ENCODE assay signal across 24 mouse cellular contexts in the genomic region with DNA sequence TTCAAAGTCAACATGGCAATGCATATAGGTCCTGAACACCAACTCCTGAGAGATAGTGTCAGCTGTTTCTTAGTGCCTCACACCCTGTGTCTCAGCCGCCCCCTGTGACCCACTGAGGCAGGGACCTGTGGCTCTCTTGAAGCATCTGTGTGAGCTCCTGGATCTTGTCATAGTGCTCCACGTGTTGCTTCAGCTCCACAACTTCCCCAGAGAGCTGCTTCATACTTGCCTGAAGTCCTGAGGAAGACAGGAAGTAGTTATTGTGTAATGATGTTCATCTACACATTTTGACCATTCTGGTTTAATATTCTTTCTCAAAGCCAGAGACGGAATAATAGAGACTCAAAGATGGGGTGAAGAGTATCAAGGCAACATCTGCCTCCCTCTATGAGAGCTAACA. TPM values are rescaled to one million over a fixed set of nuclear protein-coding genes. Genes with fewer than 3 reads are reported as not detected.
DNase-seq lines count a peak whose midpoint lies in the region; ATAC-seq and TF ChIP-seq lines count a peak whose summit lies in the region.
"Had no signal": no experiment of that assay in that cellular context is flagged by ENCODE, and none has a peak within 500 bp of the region (broad histone marks: within the 10 kb centered on the region; RNA-seq: fewer than 3 reads in every experiment).

No protein-coding gene starts in this region.

- no peaks in the 10 kb centered on the region for H3K4me1 ChIP-seq in intestine, postnatal 0 days (replicated peaks; ENCODE audit: control insufficient read depth, insufficient read depth, low read length)
- H3K4me1 ChIP-seq in intestine, embryonic 16.5 days (ENCODE audit: control insufficient read depth, insufficient read depth, low read length): no peaks in the 10 kb centered on the region
- H3K4me1 ChIP-seq in liver, embryonic 12.5 days: no peaks in the 10 kb centered on the region

- no peak overlapping the region for H3K4me2 ChIP-seq in intestine, postnatal 0 days (replicated peaks; ENCODE audit: low read depth)
- no peak overlapping the region for H3K4me2 ChIP-seq in intestine, embryonic 16.5 days (ENCODE audit: low read depth, low read length)
- H3K4me2 ChIP-seq in liver, embryonic 12.5 days: no peak overlapping the region

- no peak overlapping the region for H3K4me3 ChIP-seq in intestine, postnatal 0 days (ENCODE audit: low read depth, low read length)
- no peak overlapping the region for H3K4me3 ChIP-seq in intestine, embryonic 16.5 days (ENCODE audit: low read length)
- H3K4me3 ChIP-seq in liver, embryonic 12.5 days: no peak overlapping the region

- 83% methylated on average over 3 of the region's 3 CpGs for WGBS in intestine, postnatal 0 days
- whole genome bisulfite sequencing in intestine, embryonic 16.5 days: 94% methylated on average over 3 of the region's 3 CpGs
- WGBS in liver, embryonic 12.5 days (ENCODE audit: insufficient replicate concordance): 64% methylated on average over 3 of the region's 3 CpGs

- no peaks in the 10 kb centered on the region for H3K9me3 ChIP-seq in intestine, postnatal 0 days (ENCODE audit: control insufficient read depth)
- H3K9me3 ChIP-seq in intestine, embryonic 16.5 days (ENCODE audit: control insufficient read depth, low read length): no peaks in the 10 kb centered on the region
- no peaks in the 10 kb centered on the region for H3K9me3 ChIP-seq in liver, embryonic 12.5 days (replicated peaks)
- H3K9me3 ChIP-seq: G1E had no signal

- H3K27ac ChIP-seq in intestine, postnatal 0 days (ENCODE audit: low read depth, low read length): no peak overlapping the region
- H3K27ac ChIP-seq in intestine, embryonic 16.5 days (ENCODE audit: low read length): no peak overlapping the region
- H3K27ac ChIP-seq in liver, embryonic 12.5 days: no peak overlapping the region

- 0 out of 2 replicates have a peak overlapping the region, but pooled peaks have one; percentile 7 for H3K9ac ChIP-seq in intestine, postnatal 0 days (ENCODE audit: low read depth, low read length)
- no peak overlapping the region for H3K9ac ChIP-seq in intestine, embryonic 16.5 days (ENCODE audit: low read depth, low read length)
- no peak overlapping the region for H3K9ac ChIP-seq in liver, embryonic 12.5 days

- ATAC-seq in intestine, postnatal 0 days: no peak
- no peak for ATAC-seq in intestine, embryonic 16.5 days
- ATAC-seq in granulocyte monocyte progenitor cell, adult 5-6 weeks (replicated peaks; ENCODE audit: poor library complexity, severe bottlenecking): peak; percentile 71
- peak; percentile 50; the same call in 1 of the 2 replicates for ATAC-seq in megakaryocyte, adult 5-6 weeks (ENCODE audit: poor library complexity, severe bottlenecking)
- peak; percentile 63 for ATAC-seq in megakaryocyte progenitor cell, adult 5-6 weeks (replicated peaks; ENCODE audit: poor library complexity)
- no peak for ATAC-seq in liver, embryonic 12.5 days
- no peak for ATAC-seq in cerebellum, adult (ENCODE audit: insufficient number of reproducible peaks, low FRiP score, low TSS enrichment)
- ATAC-seq: activated CD4-positive, CD25-positive, alpha-beta regulatory T cell, adult 4 months; CD4-positive, CD25-positive, alpha-beta regulatory T cell, adult 4 months; Patski had no signal

- no peaks in the 10 kb centered on the region for H3K27me3 ChIP-seq in intestine, postnatal 0 days (replicated peaks; ENCODE audit: control insufficient read depth, insufficient read depth, low read length)
- H3K27me3 ChIP-seq in intestine, embryonic 16.5 days (replicated peaks; ENCODE audit: control insufficient read depth, insufficient read depth, low read length): no peaks in the 10 kb centered on the region
- no peaks in the 10 kb centered on the region for H3K27me3 ChIP-seq in liver, embryonic 12.5 days (replicated peaks)
- H3K27me3 ChIP-seq: CH12.LX, Patski had no signal

- no peak for DNase-seq in lung, adult 18-20 months
- DNase-seq: adrenal gland, adult 2 months; adrenal gland, adult 8-10 months; adrenal gland, postnatal 10 days; adrenal gland, postnatal 14 days; adrenal gland, postnatal 25 days; adrenal gland, postnatal 36 days; B cell, adult 2 months; cerebellum, adult 11 months; cerebellum, adult 11-12 months; cerebellum, adult 18-20 months had no signal

- TF ChIP-seq CTCF in intestine, postnatal 0 days (IDR thresholded peaks at IDR 0.05; ENCODE audit: low read depth): no peak

- peaks cover 32% of the 10 kb centered on the region for H3K36me3 ChIP-seq in intestine, postnatal 0 days (ENCODE audit: control insufficient read depth, insufficient read depth)
- 0 out of 2 replicates have a peak, but pooled peaks cover 4% of the 10 kb centered on the region for H3K36me3 ChIP-seq in intestine, embryonic 16.5 days (ENCODE audit: control insufficient read depth, insufficient read depth, low read length)
- H3K36me3 ChIP-seq in liver, embryonic 12.5 days: peaks cover 71% of the 10 kb centered on the region

RNA-seq across cellular contexts. Expression of gene Cep72, which starts 22.2 kb away (rescaled TPM):
- 4.1 and 6.5 TPM in 2 replicates for polyA plus RNA-seq in intestine, postnatal 0 days (2015; fragmentation: Nextera tagmentation; extraction: Ambion mirVana)
- polyA plus RNA-seq in intestine, embryonic 16.5 days (2015; fragmentation: Nextera tagmentation; extraction: Ambion mirVana): 9.9 and 12.7 TPM in 2 replicates
- total RNA-seq in granulocyte monocyte progenitor cell, adult 5-6 weeks (2014; fragmentation: Nextera tagmentation): 12.9 and 36.9 TPM in 2 replicates
- total RNA-seq in granulocyte monocyte progenitor cell, adult 5-6 weeks (2017): 15.0 and 16.0 TPM in 2 replicates
- 7.6 and 8.2 TPM in 2 replicates for total RNA-seq in megakaryocyte, adult 5-6 weeks (2015)
- 8.9 and 15.7 TPM in 2 replicates for total RNA-seq in megakaryocyte, adult 5-6 weeks (2017)
- total RNA-seq in megakaryocyte progenitor cell, adult 5-6 weeks (2015): 9.9 and 13.8 TPM in 2 replicates
- total RNA-seq in megakaryocyte progenitor cell, adult 5-6 weeks (2017): 11.0 and 12.6 TPM in 2 replicates
- 9.1 and 9.4 TPM in 2 replicates for polyA plus RNA-seq in liver, embryonic 12.5 days (2016; fragmentation: Nextera tagmentation; extraction: Ambion mirVana)

RNA-seq across cellular contexts. Expression of gene Tppp, which starts 30.7 kb away (rescaled TPM):
- polyA plus RNA-seq in intestine, postnatal 0 days (2015; fragmentation: Nextera tagmentation; extraction: Ambion mirVana): 3.2 and 3.4 TPM in 2 replicates
- 2.7 and 3.2 TPM in 2 replicates for polyA plus RNA-seq in intestine, embryonic 16.5 days (2015; fragmentation: Nextera tagmentation; extraction: Ambion mirVana)
- total RNA-seq in granulocyte monocyte progenitor cell, adult 5-6 weeks (2014; fragmentation: Nextera tagmentation): not detected in 2 replicates
- 0.09 TPM in 1 of 2 replicates, not detected in the other for total RNA-seq in granulocyte monocyte progenitor cell, adult 5-6 weeks (2017)
- total RNA-seq in megakaryocyte, adult 5-6 weeks (2015): 0.05 and 0.16 TPM in 2 replicates
- total RNA-seq in megakaryocyte, adult 5-6 weeks (2017): 0.08 and 0.51 TPM in 2 replicates
- 0.17 TPM in 1 of 2 replicates, not detected in the other for total RNA-seq in megakaryocyte progenitor cell, adult 5-6 weeks (2015)
- 0.04 and 0.17 TPM in 2 replicates for total RNA-seq in megakaryocyte progenitor cell, adult 5-6 weeks (2017)
- polyA plus RNA-seq in liver, embryonic 12.5 days (2016; fragmentation: Nextera tagmentation; extraction: Ambion mirVana): 0.32 and 0.39 TPM in 2 replicates
- total RNA-seq: MEL had no signal
- polyA plus RNA-seq: G1E had no signal

Comparison
In these comparisons a context has a peak if more than half of its experiments do, and no peak if none do; other contexts are left out.
1. ATAC-seq: peak in granulocyte monocyte progenitor cell, adult 5-6 weeks (single experiment), megakaryocyte, adult 5-6 weeks (single experiment) and megakaryocyte progenitor cell, adult 5-6 weeks (single experiment); none in intestine, postnatal 0 days (single experiment), intestine, embryonic 16.5 days (single experiment), liver, embryonic 12.5 days (single experiment) and cerebellum, adult (single experiment).